Mouse (Mus musculus) retina, embryonic 14.5 days (tissue): ENCODE measurements around the gene Lmo7.

ENCODE experiments used
- DNase-seq: peaks from one replicate; pipeline ENCODE4 v3.0.0-alpha.2; 2015; ENCODE audit warnings: low spot score

Lmo7 gene

DNA sequence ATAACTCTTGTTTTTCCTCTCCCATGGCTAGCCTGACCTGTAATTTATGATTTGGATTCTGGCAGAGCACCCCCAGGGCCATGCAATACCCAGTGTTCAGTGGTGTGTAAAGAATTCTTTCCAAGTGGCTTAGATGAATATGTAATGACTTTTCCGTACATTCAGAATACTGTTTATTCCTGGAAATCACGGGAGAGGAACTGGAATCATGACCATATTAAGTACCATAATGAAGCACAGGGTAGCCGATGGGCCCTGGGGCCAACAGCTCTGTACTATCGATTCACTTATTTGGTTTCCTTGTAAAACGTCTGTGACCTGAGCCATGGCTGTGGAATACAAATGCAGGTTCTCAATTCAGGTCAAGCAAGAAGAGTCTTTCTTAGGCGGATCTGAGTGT lies 221.3 kb downstream of the Lmo7 start:
- DNase-seq: no peak

DNA sequence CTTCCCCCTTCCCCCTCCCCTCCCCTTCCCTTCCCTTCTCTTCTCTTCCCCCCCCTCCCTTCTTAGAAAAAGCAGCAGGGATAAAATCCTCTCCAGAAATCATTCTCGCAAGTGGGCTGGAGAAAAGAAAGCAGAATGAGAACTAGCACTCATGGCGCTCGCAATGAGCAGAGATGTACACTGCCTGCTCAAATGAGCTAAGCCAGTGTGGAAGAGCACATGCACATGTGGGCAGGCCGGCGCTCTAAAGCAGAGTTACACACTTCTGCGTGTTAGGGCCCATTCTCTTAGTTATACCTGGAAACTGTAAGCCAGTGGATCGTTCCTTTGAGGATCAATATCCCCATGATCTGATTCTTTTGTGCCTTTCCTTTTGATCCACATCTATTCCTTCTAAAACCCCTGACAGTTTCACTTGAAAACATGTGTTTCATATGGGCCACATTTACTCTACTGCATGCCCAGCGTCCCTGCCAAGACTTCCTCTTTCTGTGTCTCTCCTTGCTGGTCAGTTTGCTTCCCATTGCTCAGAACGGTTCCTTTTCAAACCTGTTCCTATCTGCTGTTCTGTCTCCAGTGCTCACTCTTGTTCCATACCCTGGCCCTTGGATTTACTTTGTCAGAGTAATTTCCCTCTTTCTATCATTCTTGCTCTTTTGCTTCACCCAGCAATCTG lies 224.2 kb downstream of the Lmo7 start:
- no peak for DNase-seq

DNA sequence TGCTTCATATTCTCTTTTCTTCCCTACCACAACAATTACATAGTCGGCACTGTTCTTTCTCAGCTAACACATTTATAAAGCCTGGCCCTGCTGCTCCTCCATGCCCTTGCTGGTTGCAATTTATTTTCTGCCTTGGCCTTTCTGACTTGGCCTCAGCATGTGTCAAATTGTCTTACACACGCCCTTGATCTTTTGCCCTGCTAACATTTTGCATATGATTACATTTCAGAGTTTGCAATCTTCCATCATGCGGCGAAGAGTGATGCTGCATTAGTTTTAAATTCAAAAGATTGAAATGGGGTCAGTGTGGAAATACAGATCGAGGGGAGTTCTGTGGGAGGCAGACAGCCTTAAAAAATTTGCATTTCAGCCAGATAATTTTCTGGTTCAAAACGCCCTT lies 234.6 kb downstream of the Lmo7 start:
- no peak for DNase-seq

DNA sequence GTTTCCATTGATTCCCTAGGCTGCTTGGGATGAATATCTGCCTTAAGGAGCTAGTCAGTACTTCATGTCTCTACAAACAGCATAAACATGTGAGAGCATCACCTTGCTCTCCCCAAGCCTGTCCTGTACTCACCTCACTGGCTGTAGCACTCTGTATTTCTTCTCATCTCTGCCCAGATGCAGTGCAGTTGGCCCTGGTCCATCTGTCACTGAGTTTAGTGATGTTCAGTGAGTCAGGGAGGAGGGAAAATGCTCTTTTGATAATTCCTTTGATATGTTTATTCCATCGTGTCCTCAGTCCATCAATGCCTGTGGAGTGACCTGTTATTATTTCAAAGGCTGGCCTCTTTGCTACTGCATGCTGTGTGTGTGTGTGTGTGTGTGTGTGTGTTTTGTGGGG lies 235.2 kb downstream of the Lmo7 start:
- DNase-seq: no peak

DNA sequence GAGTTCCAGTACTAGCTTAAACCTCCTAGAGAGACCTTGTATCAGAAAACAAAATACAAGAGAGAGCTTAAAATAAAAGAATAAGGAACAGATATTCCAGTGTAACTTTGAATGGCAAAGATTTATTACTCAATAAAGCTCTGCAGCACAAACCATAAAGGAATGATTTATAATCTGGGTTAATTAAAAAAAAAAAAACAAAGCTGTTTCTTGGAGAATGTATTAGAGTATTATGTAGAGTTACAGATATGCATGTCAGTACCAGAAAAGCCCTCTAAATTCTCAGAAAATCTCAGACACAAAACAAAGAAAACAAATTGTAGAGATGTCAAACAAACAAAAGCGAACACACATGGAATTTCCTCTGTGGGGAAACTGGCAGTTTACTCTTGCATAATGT lies 243.0 kb downstream of the Lmo7 start:
- DNase-seq: no peak

DNA sequence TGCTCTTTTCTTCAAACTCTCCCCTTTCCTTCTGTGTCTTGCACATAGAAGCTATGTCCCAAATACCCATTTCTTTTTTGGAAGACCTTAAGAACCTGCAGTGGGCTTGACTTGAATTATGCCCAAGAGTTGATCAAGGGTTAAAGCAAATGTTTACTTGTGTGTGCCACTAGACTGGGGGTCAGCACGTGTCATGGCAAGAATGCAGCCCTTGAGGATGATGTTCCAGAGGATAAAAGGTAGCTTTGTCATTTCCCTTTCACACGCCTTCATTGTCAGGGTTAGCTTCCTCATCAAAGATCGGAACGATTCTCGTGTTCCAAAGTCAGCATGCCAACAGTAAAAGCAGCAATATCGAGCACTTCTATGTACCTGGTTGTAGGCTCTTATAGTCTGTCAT lies 243.4 kb downstream of the Lmo7 start:
- DNase-seq: no peak

DNA sequence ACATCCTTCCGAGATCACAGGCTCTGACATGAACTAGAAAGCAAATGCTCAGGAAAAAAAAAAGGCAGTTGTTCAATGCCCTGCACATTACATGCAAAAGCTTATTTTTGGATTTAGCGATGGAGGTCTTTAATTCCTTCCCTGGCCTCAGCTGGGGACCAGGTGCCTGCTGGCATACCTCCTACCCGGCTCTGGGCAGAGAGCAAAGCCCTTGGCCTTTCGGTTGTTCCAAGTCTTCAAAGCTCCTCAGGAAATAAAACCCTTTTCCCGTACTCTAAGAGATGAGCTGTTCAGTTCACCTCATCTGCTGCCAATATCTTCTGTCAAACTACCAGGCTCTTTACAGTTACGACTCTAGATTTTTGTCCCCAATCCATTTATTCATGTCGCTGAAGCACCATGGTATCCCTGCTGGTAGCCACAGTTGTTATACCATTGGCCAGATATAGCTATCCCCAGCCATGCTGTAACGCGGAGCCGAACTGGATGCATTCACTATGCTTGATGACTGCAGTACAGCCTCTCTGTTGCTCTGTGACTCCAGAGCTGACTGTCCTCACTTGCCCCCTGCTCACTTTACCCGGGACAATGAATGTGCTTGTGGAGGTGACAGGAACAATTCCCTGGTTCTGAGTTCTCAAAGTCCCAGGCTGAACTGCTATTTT lies 246.4 kb downstream of the Lmo7 start:
- DNase-seq: no peak
